Mouse (Mus musculus) lung, postnatal 0 days (tissue): ENCODE results near the gene Olfr38.

Source experiments
- CTCF ChIP-seq: IDR thresholded peaks from 2 replicates; pipeline ENCODE4 v1.5.1; 2016; ENCODE audit warnings: antibody characterized with exemption, mild to moderate bottlenecking
- EP300 ChIP-seq: IDR thresholded peaks from 2 replicates; pipeline ENCODE4 v1.6.1; 2016; ENCODE audit warnings: antibody characterized with exemption, mild to moderate bottlenecking, control low read depth

DNA sequence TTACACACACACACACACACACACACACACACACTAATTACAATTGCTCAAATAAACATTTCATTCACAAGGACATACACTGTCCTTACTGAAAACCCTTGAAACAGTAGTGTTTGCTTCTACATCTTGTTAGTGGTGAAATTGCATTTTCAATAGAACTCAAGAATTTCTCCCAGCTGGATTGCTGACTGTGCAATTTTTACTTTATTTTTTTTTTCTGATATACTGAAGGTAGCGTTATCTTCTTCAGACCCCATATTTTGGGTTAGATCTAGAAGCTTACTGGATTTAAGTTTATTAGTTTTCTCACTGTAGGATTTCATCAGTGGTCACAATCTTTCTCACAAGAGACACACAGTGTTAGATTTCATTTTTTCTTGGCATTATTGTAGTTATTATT is 20.9 kb downstream of the Olfr38 start:
- TF ChIP-seq EP300 (no peak), CTCF (no peak)
